ENCODE assay signal across 20 mouse cellular contexts in genomic region chr9:53065028-53065427, GRCm38 (mm10).
DNase-seq lines count a peak whose midpoint lies in the region; ATAC-seq and TF ChIP-seq lines count a peak whose summit lies in the region.
"Had no signal": no experiment of that assay in that cellular context is flagged by ENCODE, and none has a peak within 500 bp of the region (broad histone marks: within the 10 kb centered on the region; RNA-seq: fewer than 3 reads in every experiment).

No protein-coding gene starts in this region.

- H3K36me3 ChIP-seq in heart, embryonic 11.5 days (ENCODE audit: control insufficient read depth, insufficient read depth, low read length): no peaks in the 10 kb centered on the region
- H3K36me3 ChIP-seq in kidney, embryonic 16.5 days (ENCODE audit: insufficient read depth, low read length): no peaks in the 10 kb centered on the region
- no peaks in the 10 kb centered on the region for H3K36me3 ChIP-seq in heart, postnatal 0 days (replicated peaks; ENCODE audit: control insufficient read depth, insufficient read depth, low read length)
- H3K36me3 ChIP-seq: embryonic facial prominence, embryonic 15.5 days; G1E; hindbrain, embryonic 13.5 days had no signal

- TF ChIP-seq EP300 in heart, postnatal 0 days (IDR thresholded peaks at IDR 0.05; ENCODE audit: low read depth): no peak

- peak overlapping the region; percentile 67 for H3K27ac ChIP-seq in heart, embryonic 11.5 days (ENCODE audit: low read depth, low read length)
- H3K27ac ChIP-seq in kidney, embryonic 16.5 days (ENCODE audit: low read length): no peak overlapping the region
- H3K27ac ChIP-seq in heart, postnatal 0 days (ENCODE audit: low read depth): peak overlapping the region; percentile 78
- H3K27ac ChIP-seq: embryonic facial prominence, embryonic 15.5 days had no signal

- no peak overlapping the region for H3K4me2 ChIP-seq in heart, embryonic 11.5 days
- H3K4me2 ChIP-seq in kidney, embryonic 16.5 days (replicated peaks; ENCODE audit: low read depth, low read length): no peak overlapping the region
- H3K4me2 ChIP-seq in heart, postnatal 0 days (ENCODE audit: low read depth, low read length): no peak overlapping the region
- H3K4me2 ChIP-seq: embryonic facial prominence, embryonic 15.5 days; hindbrain, embryonic 13.5 days had no signal

- H3K4me3 ChIP-seq in heart, embryonic 11.5 days (ENCODE audit: low read depth, low read length): no peak overlapping the region
- H3K4me3 ChIP-seq in kidney, embryonic 16.5 days (ENCODE audit: low read length): no peak overlapping the region
- no peak overlapping the region for H3K4me3 ChIP-seq in heart, postnatal 0 days (ENCODE audit: low read depth, low read length)
- H3K4me3 ChIP-seq: embryonic facial prominence, embryonic 15.5 days; hindbrain, embryonic 13.5 days had no signal

- DNase-seq in heart, adult 11 months: no peak
- peak; percentile 27 for DNase-seq in kidney, adult 11 months
- DNase-seq in Muller cell, postnatal 12 days (ENCODE audit: inconsistent ontology term): peak; percentile 80
- DNase-seq in heart, postnatal 0 days (ENCODE audit: low spot score): no peak
- DNase-seq in right cerebral cortex, postnatal 14 days: no peak
- DNase-seq: adrenal gland, postnatal 25 days; B cell, adult 2 months; cerebellum, adult 9-11 months; gastrocnemius, postnatal 10 days; left cerebral cortex, postnatal 4 days; lung, postnatal 4 days; midbrain, embryonic 14.5 days; spleen, adult 18-20 months had no signal

- no peaks in the 10 kb centered on the region for H3K27me3 ChIP-seq in heart, embryonic 11.5 days (ENCODE audit: control insufficient read depth, insufficient read depth, low read length)
- no peaks in the 10 kb centered on the region for H3K27me3 ChIP-seq in kidney, embryonic 16.5 days (ENCODE audit: insufficient read depth, low read length)
- no peaks in the 10 kb centered on the region for H3K27me3 ChIP-seq in heart, postnatal 0 days (ENCODE audit: control insufficient read depth, insufficient read depth, low read length)
- H3K27me3 ChIP-seq: CH12.LX; embryonic facial prominence, embryonic 15.5 days; hindbrain, embryonic 13.5 days had no signal

- H3K9me3 ChIP-seq in heart, embryonic 11.5 days (replicated peaks; ENCODE audit: control insufficient read depth, low read length): no peaks in the 10 kb centered on the region
- H3K9me3 ChIP-seq in kidney, embryonic 16.5 days (ENCODE audit: low read length): 0 out of 2 replicates have a peak, but pooled peaks cover 2% of the 10 kb centered on the region
- H3K9me3 ChIP-seq in heart, postnatal 0 days (replicated peaks; ENCODE audit: control insufficient read depth, low read length): no peaks in the 10 kb centered on the region
- H3K9me3 ChIP-seq: embryonic facial prominence, embryonic 15.5 days; G1E; hindbrain, embryonic 13.5 days had no signal

- no peak overlapping the region for H3K9ac ChIP-seq in heart, embryonic 11.5 days (ENCODE audit: low read depth, low read length)
- no peak overlapping the region for H3K9ac ChIP-seq in kidney, embryonic 16.5 days (replicated peaks; ENCODE audit: low read length)
- H3K9ac ChIP-seq in heart, postnatal 0 days (replicated peaks; ENCODE audit: low read depth, low read length): no peak overlapping the region
- H3K9ac ChIP-seq: embryonic facial prominence, embryonic 15.5 days; hindbrain, embryonic 13.5 days had no signal

- no peak for TF ChIP-seq CTCF in heart, postnatal 0 days (IDR thresholded peaks at IDR 0.05; ENCODE audit: low read depth)

- H3K4me1 ChIP-seq in heart, embryonic 11.5 days (ENCODE audit: control insufficient read depth, insufficient read depth, low read length): no peaks in the 10 kb centered on the region
- H3K4me1 ChIP-seq in kidney, embryonic 16.5 days (ENCODE audit: insufficient read depth, low read length): peaks cover 9% of the 10 kb centered on the region
- H3K4me1 ChIP-seq in heart, postnatal 0 days (ENCODE audit: control insufficient read depth, insufficient read depth): no peaks in the 10 kb centered on the region; the same call in 1 of the 2 replicates
- H3K4me1 ChIP-seq: embryonic facial prominence, embryonic 15.5 days had no signal

- no peak for ATAC-seq in heart, embryonic 11.5 days (replicated peaks; ENCODE audit: insufficient number of reproducible peaks, low FRiP score, low TSS enrichment)
- ATAC-seq in kidney, embryonic 16.5 days (ENCODE audit: low FRiP score, low TSS enrichment): no peak
- peak; percentile 58 for ATAC-seq in heart, postnatal 0 days (ENCODE audit: insufficient read depth, low read depth)
- ATAC-seq: forebrain, embryonic 14.5 days had no signal

- WGBS in heart, embryonic 11.5 days (ENCODE audit: insufficient replicate concordance): 40% methylated on average over 2 of the region's 2 CpGs
- 68% methylated on average over 2 of the region's 2 CpGs for WGBS in kidney, embryonic 16.5 days
- WGBS in heart, postnatal 0 days: 33% methylated on average over 2 of the region's 2 CpGs

Comparison
In these comparisons a context has a peak if more than half of its experiments do, and no peak if none do; other contexts are left out.
1. DNase-seq: peak in kidney, adult 11 months (single experiment) and Muller cell, postnatal 12 days (single experiment); none in heart, adult 11 months (single experiment), heart, postnatal 0 days (single experiment) and right cerebral cortex, postnatal 14 days (single experiment).